Mouse (Mus musculus): ENCODE measurements around the gene Slc22a4.
A peak's percentile ranks its signal among the peaks of the same experiment; 100 is the strongest.

The Slc22a4 gene

GRCm38 (mm10) chr11:54028044-54028951 lies at the start of gene Slc22a4:
TSS of gene Slc22a4 (minus strand) at chr11:54028090.
- DNase-seq (ENCODE audit: low read depth, low spot score) = peak; percentile 6

- no peak for DNase-seq (ENCODE audit: low read depth, low spot score)
Observed at GRCm38 (mm10) chr11:54076101-54076500, 48.2 kb upstream of the Slc22a4 start.

- DNase-seq (ENCODE audit: low read depth, low spot score) = no peak
Observed at GRCm38 (mm10) chr11:54075353-54075752, 47.5 kb upstream of the Slc22a4 start.

- DNase-seq (ENCODE audit: low read depth, low spot score) = no peak
Observed at GRCm38 (mm10) chr11:54073291-54073690, 45.4 kb upstream of the Slc22a4 start.

GRCm38 (mm10) chr11:54071726-54072445 lies 44.0 kb upstream of the Slc22a4 start:
- DNase-seq (ENCODE audit: low read depth, low spot score) = no peak

GRCm38 (mm10) chr11:54068520-54069371 lies 40.9 kb upstream of the Slc22a4 start, which contains the start of gene Pdlim4:
TSS of gene Pdlim4 (minus strand) at chr11:54069014.
- no peak for DNase-seq (ENCODE audit: low read depth, low spot score)

- no peak for DNase-seq (ENCODE audit: low read depth, low spot score)
Observed at GRCm38 (mm10) chr11:54067996-54068519, 40.2 kb upstream of the Slc22a4 start.

- no peak for DNase-seq (ENCODE audit: low read depth, low spot score)
Observed at GRCm38 (mm10) chr11:54067318-54067995, 39.6 kb upstream of the Slc22a4 start.

GRCm38 (mm10) chr11:54066400-54066799 lies 38.5 kb upstream of the Slc22a4 start:
- DNase-seq (ENCODE audit: low read depth, low spot score) = no peak

- no peak for DNase-seq (ENCODE audit: low read depth, low spot score)
Observed at GRCm38 (mm10) chr11:54065915-54066178, 38.0 kb upstream of the Slc22a4 start.

- no peak for DNase-seq (ENCODE audit: low read depth, low spot score)
Observed at GRCm38 (mm10) chr11:54065106-54065914, 37.4 kb upstream of the Slc22a4 start.

- no peak for DNase-seq (ENCODE audit: low read depth, low spot score)
Observed at GRCm38 (mm10) chr11:54064412-54064978, 36.6 kb upstream of the Slc22a4 start.

GRCm38 (mm10) chr11:54063472-54063775 lies 35.5 kb upstream of the Slc22a4 start:
- no peak for DNase-seq (ENCODE audit: low read depth, low spot score)

- no peak for DNase-seq (ENCODE audit: low read depth, low spot score)
Observed at GRCm38 (mm10) chr11:54062753-54063471, 35.0 kb upstream of the Slc22a4 start.

- no peak for DNase-seq (ENCODE audit: low read depth, low spot score)
Observed at GRCm38 (mm10) chr11:54062086-54062752, 34.3 kb upstream of the Slc22a4 start.

GRCm38 (mm10) chr11:54060316-54060715 lies 32.4 kb upstream of the Slc22a4 start:
- DNase-seq (ENCODE audit: low read depth, low spot score) = no peak

GRCm38 (mm10) chr11:54059526-54059925 lies 31.6 kb upstream of the Slc22a4 start:
- no peak for DNase-seq (ENCODE audit: low read depth, low spot score)

GRCm38 (mm10) chr11:54058643-54059042 lies 30.8 kb upstream of the Slc22a4 start:
- no peak for DNase-seq (ENCODE audit: low read depth, low spot score)
